Mouse (Mus musculus): ENCODE data around the gene Ss18l1.

Ss18l1 gene

GRCm38 (mm10) chr2:180042256-180042857 is at the start of gene Ss18l1, which contains the start of gene Psma7:
Gene Ss18l1, plus strand, starts transcription at chr2:180042509.
Gene Psma7, minus strand, starts transcription at chr2:180042433.
- DNase-seq, result peak; percentile 92

- DNase-seq, result no peak
Observed at GRCm38 (mm10) chr2:179993071-179993470, 49.2 kb upstream of the Ss18l1 start.

GRCm38 (mm10) chr2:179998431-179998830 is 43.9 kb upstream of the Ss18l1 start:
- no peak for DNase-seq

- DNase-seq, result no peak
Observed at GRCm38 (mm10) chr2:180001635-180002034, 40.7 kb upstream of the Ss18l1 start.

GRCm38 (mm10) chr2:180005656-180006351 is 36.5 kb upstream of the Ss18l1 start:
- DNase-seq, result no peak

GRCm38 (mm10) chr2:180006352-180007017 is 35.8 kb upstream of the Ss18l1 start:
- no peak for DNase-seq

GRCm38 (mm10) chr2:180010686-180011085 is 31.6 kb upstream of the Ss18l1 start:
- DNase-seq, result no peak

- no peak for DNase-seq
Observed at GRCm38 (mm10) chr2:180011370-180011769, 30.9 kb upstream of the Ss18l1 start.

GRCm38 (mm10) chr2:180013686-180014085 is 28.6 kb upstream of the Ss18l1 start:
- DNase-seq, result no peak

GRCm38 (mm10) chr2:180017632-180018031 is 24.7 kb upstream of the Ss18l1 start:
- no peak for DNase-seq

GRCm38 (mm10) chr2:180018573-180018972 is 23.7 kb upstream of the Ss18l1 start:
- DNase-seq, result no peak

- DNase-seq, result no peak
Observed at GRCm38 (mm10) chr2:180020091-180020661, 22.1 kb upstream of the Ss18l1 start.

- no peak for DNase-seq
Observed at GRCm38 (mm10) chr2:180020919-180021318, 21.4 kb upstream of the Ss18l1 start.

- no peak for DNase-seq
Observed at GRCm38 (mm10) chr2:180022751-180023150, 19.6 kb upstream of the Ss18l1 start.

GRCm38 (mm10) chr2:180024401-180025098 is 17.8 kb upstream of the Ss18l1 start, which contains the start of gene Lsm14b:
Gene Lsm14b, plus strand, starts transcription at chr2:180024987.
- peak; percentile 100 for DNase-seq

GRCm38 (mm10) chr2:180025135-180025860 is 17.0 kb upstream of the Ss18l1 start:
- DNase-seq, result peak; percentile 81

GRCm38 (mm10) chr2:180025861-180026200 is 16.5 kb upstream of the Ss18l1 start:
- DNase-seq, result no peak

- no peak for DNase-seq
Observed at GRCm38 (mm10) chr2:180027768-180028167, 14.5 kb upstream of the Ss18l1 start.

- DNase-seq, result no peak
Observed at GRCm38 (mm10) chr2:180031270-180031669, 11.0 kb upstream of the Ss18l1 start.

GRCm38 (mm10) chr2:180032925-180033324 is 9.4 kb upstream of the Ss18l1 start:
- no peak for DNase-seq

- no peak for DNase-seq
Observed at GRCm38 (mm10) chr2:180033956-180034355, 8.4 kb upstream of the Ss18l1 start.

- no peak for DNase-seq
Observed at GRCm38 (mm10) chr2:180034753-180035152, 7.6 kb upstream of the Ss18l1 start.
